Mouse (Mus musculus) left cerebral cortex, adult 18-20 months (tissue): Measurements from ENCODE around the gene Nedd8. TPM values are rescaled to one million over a fixed set of nuclear protein-coding genes. Genes with fewer than 3 reads are reported as not detected.

Experiments
- DNase-seq, 2 experiments: peaks; one replicate each; pipeline ENCODE4 v3.0.0; 2021 to 2022; ENCODE audit warnings: low spot score in 2 of 2, mixed read lengths in 1 of 2
- total RNA-seq, 2 experiments: library from RNA; stranded (reverse); gene quantifications; 2 replicates each; pipeline ENCODE4 v1.2.3; 2021

The Nedd8 gene
- total RNA-seq, 2 experiments from 2014 or later, result 318 to 349 TPM

GRCm38 (mm10) chr14:55616844-55617243 lies 55.1 kb downstream of the Nedd8 start:
- DNase-seq, result no peak

- no peak for DNase-seq
Observed at GRCm38 (mm10) chr14:55615876-55616275, 56.0 kb downstream of the Nedd8 start.

GRCm38 (mm10) chr14:55614565-55615178 lies 57.3 kb downstream of the Nedd8 start:
- DNase-seq, result no peak

GRCm38 (mm10) chr14:55613346-55613745 lies 58.6 kb downstream of the Nedd8 start:
- DNase-seq, result no peak

Other genes with a start within 250 kb of the Nedd8 start
- gene Dhrs4, start 193.4 kb downstream of the Nedd8 start, total RNA-seq, result 10 to 100 TPM; 19.0 to 19.2 TPM
- gene Carmil3, start 181.5 kb downstream of the Nedd8 start, total RNA-seq, result 10 to 100 TPM; 38.0 to 49.1 TPM
- 100 to 1,000 TPM; 218 to 223 TPM for gene Cpne6, start 161.7 kb downstream of the Nedd8 start, total RNA-seq
- gene Nrl, start 147.1 kb downstream of the Nedd8 start, total RNA-seq, result 1 to 10 TPM in 1 of 2 experiments, under 1 TPM in 1; 0.82 to 1.4 TPM
- gene Pck2, start 131.9 kb downstream of the Nedd8 start, total RNA-seq, result 10 to 100 TPM; 27.6 to 37.2 TPM
- 10 to 100 TPM; 83.6 to 86.8 TPM for gene Dcaf11, start 112.1 kb downstream of the Nedd8 start, total RNA-seq
- gene A730061H03Rik, start 111.7 kb downstream of the Nedd8 start, total RNA-seq, result not detected
- not detected for gene Fitm1, start 96.5 kb downstream of the Nedd8 start, total RNA-seq
- gene Psme1, start 94.0 kb downstream of the Nedd8 start, total RNA-seq, result 10 to 100 TPM; 47.2 to 58.6 TPM
- 10 to 100 TPM; 44.7 to 58.2 TPM for gene Emc9, start 86.8 kb downstream of the Nedd8 start, total RNA-seq
- 10 to 100 TPM; 59.6 to 65.7 TPM for gene Psme2, start 81.0 kb downstream of the Nedd8 start, total RNA-seq
- 10 to 100 TPM; 42.0 to 46.2 TPM for gene Rnf31, start 80.4 kb downstream of the Nedd8 start, total RNA-seq
- gene Irf9, start 68.6 kb downstream of the Nedd8 start, total RNA-seq, result 10 to 100 TPM; 11.7 to 11.8 TPM
- gene Rec8, start 54.1 kb downstream of the Nedd8 start, total RNA-seq, result 1 to 10 TPM; 1.7 to 2.7 TPM
- gene Ipo4, start 36.2 kb downstream of the Nedd8 start, total RNA-seq, result 100 to 1,000 TPM; 106 to 116 TPM
- 1 to 10 TPM; 3.6 to 4.3 TPM for gene Gm49378, start 34.2 kb downstream of the Nedd8 start, total RNA-seq
- 10 to 100 TPM; 37.0 to 39.8 TPM for gene Tm9sf1, start 28.3 kb downstream of the Nedd8 start, total RNA-seq
- gene Tssk4, start 21.9 kb downstream of the Nedd8 start, total RNA-seq, result 1 to 10 TPM in 1 of 2 experiments, under 1 TPM in 1; 0.94 to 1.1 TPM
- 10 to 100 TPM; 40.1 to 42.2 TPM for gene Mdp1, start 11.6 kb downstream of the Nedd8 start, total RNA-seq
- 10 to 100 TPM; 20.1 to 22.8 TPM for gene Gmpr2, start 183 bp downstream of the Nedd8 start, total RNA-seq
- gene Tinf2, start 9.7 kb upstream of the Nedd8 start, total RNA-seq, result 10 to 100 TPM; 14.8 to 19.7 TPM
- not detected for gene Tgm1, start 41.8 kb upstream of the Nedd8 start, total RNA-seq
- gene Rabggta, start 50.1 kb upstream of the Nedd8 start, total RNA-seq, result 10 to 100 TPM; 47.1 to 51.2 TPM
- 10 to 100 TPM; 86.9 to 88.7 TPM for gene Dhrs1, start 73.6 kb upstream of the Nedd8 start, total RNA-seq
- gene Nop9, start 73.6 kb upstream of the Nedd8 start, total RNA-seq, result 10 to 100 TPM; 10.7 to 11.6 TPM
- 1 to 10 TPM; 2.3 to 2.4 TPM for gene Cideb, start 86.3 kb upstream of the Nedd8 start, total RNA-seq
- under 1 TPM; 0.26 to 0.52 TPM for gene Ltb4r2, start 89.3 kb upstream of the Nedd8 start, total RNA-seq
- gene Ltb4r1, start 93.8 kb upstream of the Nedd8 start, total RNA-seq, result under 1 TPM in 1 of 2 experiments, not detected in 1; 0.33 TPM
- gene Adcy4, start 112.0 kb upstream of the Nedd8 start, total RNA-seq, result 1 to 10 TPM; 4.9 to 8.6 TPM
- gene Ripk3, start 116.7 kb upstream of the Nedd8 start, total RNA-seq, result 1 to 10 TPM in 1 of 2 experiments, under 1 TPM in 1; 0.44 to 1.7 TPM
- 1 to 10 TPM; 3.0 to 3.3 TPM for gene Nfatc4, start 151.0 kb upstream of the Nedd8 start, total RNA-seq
- 1 to 10 TPM; 6.2 to 9.0 TPM for gene Nynrin, start 181.9 kb upstream of the Nedd8 start, total RNA-seq
- under 1 TPM; 0.16 to 0.23 TPM for gene Cbln3, start 212.3 kb upstream of the Nedd8 start, total RNA-seq
- 10 to 100 TPM; 12.3 to 13.0 TPM for gene Khnyn, start 212.8 kb upstream of the Nedd8 start, total RNA-seq
- gene Sdr39u1, start 228.2 kb upstream of the Nedd8 start, total RNA-seq, result 100 to 1,000 TPM in 1 of 2 experiments, 10 to 100 TPM in 1; 96.5 to 104 TPM